Mouse (Mus musculus) CH12.LX (cell line): Measurements from ENCODE around the gene 4930505A04Rik. TPM values are rescaled to one million over a fixed set of nuclear protein-coding genes. Genes with fewer than 3 reads are reported as not detected.

ENCODE experiments used
- DNase-seq: peaks from one replicate; pipeline ENCODE4 v3.0.0-alpha.2; 2013; ENCODE audit errors: extremely low read depth
- H3K27ac ChIP-seq: 2 replicates; pipeline ENCODE4 v1.5.1; 2012; ENCODE audit warnings: low read depth, mild to moderate bottlenecking, control low read depth, moderate library complexity; ENCODE audit not compliant: insufficient read depth
- H3K27me3 ChIP-seq: replicated peaks from 2 replicates; pipeline ENCODE3; 2012; ENCODE audit warnings: inconsistent platforms
- H3K36me3 ChIP-seq, 2 experiments: replicated peaks in 1 of 2; 2 replicates each; pipeline versions ENCODE3 to v1.6.1; 2012; ENCODE audit warnings: inconsistent platforms in 1 of 2, low read length in 1 of 2, mild to moderate bottlenecking in 1 of 2, mixed read lengths in 1 of 2, moderate library complexity in 1 of 2; ENCODE audit not compliant: control insufficient read depth in 1 of 2, insufficient read depth in 1 of 2
- H3K4me1 ChIP-seq, 2 experiments: 2 replicates each; pipeline ENCODE4 v1.6.1; 2012; ENCODE audit warnings: inconsistent platforms in 1 of 2, moderate library complexity in 1 of 2; ENCODE audit not compliant: insufficient read depth in 2 of 2, control insufficient read depth in 1 of 2
- H3K4me2 ChIP-seq: 2 replicates; pipeline ENCODE4 v1.6.1; 2012; ENCODE audit warnings: low read depth, mild to moderate bottlenecking, control low read depth; ENCODE audit not compliant: poor library complexity, insufficient read depth, severe bottlenecking
- H3K4me3 ChIP-seq, 3 experiments: fragments of 150-350 bp in 1 of 3; sonication (generic) in 1 of 3; replicated peaks in 1 of 3; 2 replicates each; pipeline versions ENCODE3 to v1.5.1; 2011 to 2012; ENCODE audit warnings: low read depth in 2 of 3, low read length in 2 of 3, mild to moderate bottlenecking in 2 of 3, moderate library complexity in 2 of 3, control low read depth in 1 of 3, improper control_type of control experiment in 1 of 3, inconsistent platforms in 1 of 3, mixed read lengths in 1 of 3; ENCODE audit not compliant: poor library complexity in 1 of 3
- H3K79me2 ChIP-seq: replicated peaks from 2 replicates; pipeline ENCODE4 v1.6.1; 2012; ENCODE audit warnings: mild to moderate bottlenecking, moderate library complexity; ENCODE audit not compliant: control insufficient read depth, poor library complexity, insufficient read depth, severe bottlenecking; ENCODE audit errors: extremely low read depth
- H3K9ac ChIP-seq: 2 replicates; pipeline ENCODE4 v1.6.1; 2012; ENCODE audit warnings: low read depth, mild to moderate bottlenecking, control low read depth, moderate library complexity; ENCODE audit not compliant: insufficient read depth
- H3K9me3 ChIP-seq: replicated peaks from 2 replicates; pipeline ENCODE3; 2012; ENCODE audit warnings: low read length, inconsistent platforms, mixed read lengths
- BHLHE40 ChIP-seq: IDR thresholded peaks from 2 replicates; pipeline ENCODE4 v1.6.1; 2011; ENCODE audit warnings: mild to moderate bottlenecking, low read depth, low read length, improper control_type of control experiment
- CHD1 ChIP-seq: IDR thresholded peaks from 2 replicates; pipeline ENCODE4 v1.6.1; 2012; ENCODE audit warnings: low read depth, low read length, improper control_type of control experiment, inconsistent platforms
- CTCF ChIP-seq, 2 experiments: IDR thresholded peaks in 1 of 2; conservative IDR thresholded peaks in 1 of 2; 2 replicates each; pipeline ENCODE4 v1.5.1; 2011 to 2012; ENCODE audit warnings: low read depth in 2 of 2, low read length in 2 of 2, improper control_type of control experiment in 1 of 2, inconsistent platforms in 1 of 2, mild to moderate bottlenecking in 1 of 2, moderate library complexity in 1 of 2
- E2F4 ChIP-seq: IDR thresholded peaks from 2 replicates; pipeline ENCODE4 v1.6.1; 2011; ENCODE audit warnings: low read depth, low read length, improper control_type of control experiment; ENCODE audit not compliant: insufficient replicate concordance
- ELF1 ChIP-seq: IDR thresholded peaks from 2 replicates; pipeline ENCODE4 v1.6.1; 2014; ENCODE audit warnings: low read depth, mild to moderate bottlenecking, inconsistent platforms, low read length, improper control_type of control experiment
- EP300 ChIP-seq: IDR thresholded peaks from 2 replicates; pipeline ENCODE4 v1.6.1; 2011; ENCODE audit warnings: low read length, improper control_type of control experiment
- HCFC1 ChIP-seq: IDR thresholded peaks from 2 replicates; pipeline ENCODE4 v1.6.1; 2012; ENCODE audit warnings: low read depth, mild to moderate bottlenecking, inconsistent platforms, low read length, improper control_type of control experiment
- IRF4 ChIP-seq: IDR thresholded peaks from 2 replicates; pipeline ENCODE4 v1.6.1; 2014; ENCODE audit warnings: low read depth, mild to moderate bottlenecking, inconsistent platforms, low read length, improper control_type of control experiment
- KAT2A ChIP-seq: IDR thresholded peaks from 2 replicates; pipeline ENCODE4 v1.6.1; 2012; ENCODE audit warnings: low read length, improper control_type of control experiment, inconsistent platforms; ENCODE audit not compliant: insufficient replicate concordance
- MAFK ChIP-seq: IDR thresholded peaks from 2 replicates; pipeline ENCODE4 v1.6.1; 2011; ENCODE audit warnings: low read length, improper control_type of control experiment; ENCODE audit not compliant: insufficient replicate concordance
- MYC ChIP-seq: IDR thresholded peaks from 2 replicates; pipeline ENCODE4 v1.6.1; 2011; ENCODE audit warnings: low read depth, mild to moderate bottlenecking, improper control_type of control experiment, low read length
- NELFE ChIP-seq: IDR thresholded peaks from 2 replicates; pipeline ENCODE4 v1.6.1; 2011; ENCODE audit warnings: low read depth, low read length, improper control_type of control experiment
- NRF1 ChIP-seq: IDR thresholded peaks from 2 replicates; pipeline ENCODE4 v1.6.1; 2014; ENCODE audit warnings: low read depth, mild to moderate bottlenecking, inconsistent platforms, low read length, improper control_type of control experiment, moderate library complexity
- PAX5 ChIP-seq: IDR thresholded peaks from 2 replicates; pipeline ENCODE4 v1.6.1; 2012; ENCODE audit warnings: low read length, inconsistent platforms, mixed read lengths
- RAD21 ChIP-seq: IDR thresholded peaks from 2 replicates; pipeline ENCODE4 v1.6.1; 2011; ENCODE audit warnings: low read depth, mild to moderate bottlenecking, low read length, improper control_type of control experiment, moderate library complexity
- UBTF ChIP-seq: IDR thresholded peaks from 2 replicates; pipeline ENCODE4 v1.6.1; 2012; ENCODE audit warnings: low read depth, mild to moderate bottlenecking, inconsistent platforms, low read length, improper control_type of control experiment, moderate library complexity
- dilution Hi-C: fragments of 300-500 bp; cut with MboI; formaldehyde crosslinking; loops from 2 replicates; pipeline ENCODE4 v1.14.3; 2020; ENCODE audit warnings: low sequenced_read_pairs; ENCODE audit not compliant: extremely low pct_unique_long_range_greater_than_20kb, extremely low pct_ligation_motif_present
- in situ Hi-C: fragments of 300-500 bp; cut with MboI; formaldehyde crosslinking; loops from 3 replicates; pipeline ENCODE4 v1.14.3; 2019; ENCODE audit warnings: low sequenced_read_pairs, low pct_ligation_motif_present, low pct_unique_long_range_greater_than_20kb, mixed read lengths
- polyA plus RNA-seq: library from polyadenylated mRNA; unstranded; fragments of >175 nt; gene quantifications from 2 replicates; pipeline ENCODE4 v1.2.1, GENCODE M21; 2012; ENCODE audit warnings: low read depth; ENCODE audit not compliant: insufficient read length
- total RNA-seq, 2 experiments: library from RNA; depleted of rRNA; stranded (reverse); fragments of 300-350 nt in 1 of 2; fragments of >200 nt in 1 of 2; gene quantifications; 2 replicates each; pipeline ENCODE4 v1.2.3; 2012 to 2014

Gene 4930505A04Rik
- total and polyA plus RNA-seq, 3 experiments, result 0.26 TPM; not detected in 2

GRCm38 (mm10) chr11:30498738-30499355, 27.2 kb upstream of the 4930505A04Rik start:
- H3K27ac ChIP-seq, result no peak overlapping the region
- H3K4me1 ChIP-seq, result no peaks in the 10 kb centered on the region
- dilution Hi-C loops, result no loop called here
- peaks cover 4% of the 10 kb centered on the region for H3K9me3 ChIP-seq
- DNase-seq, result no peak
- no peak overlapping the region for H3K9ac ChIP-seq
- H3K27me3 ChIP-seq, result no peaks in the 10 kb centered on the region
- H3K4me3 ChIP-seq, result no peak overlapping the region
- H3K36me3 ChIP-seq, result no peaks in the 10 kb centered on the region
- H3K4me2 ChIP-seq, result no peak overlapping the region
- TF ChIP-seq NELFE, result no peak
- TF ChIP-seq CHD1, result no peak
- TF ChIP-seq PAX5, result no peak
- no peak for TF ChIP-seq NRF1
- no peak for TF ChIP-seq CTCF (conservative IDR thresholded peaks at IDR 0.05 in 1 of 2, IDR thresholded peaks at IDR 0.05 in 1 of 2; ENCODE audit: low read depth in 2 of 2, low read length in 2 of 2)
- TF ChIP-seq MYC, result no peak
- no peak for TF ChIP-seq HCFC1
- no peak for TF ChIP-seq MAFK
- TF ChIP-seq EP300, result no peak
- TF ChIP-seq IRF4, result no peak
- TF ChIP-seq BHLHE40, result no peak
- TF ChIP-seq ELF1, result no peak
- no peak for TF ChIP-seq E2F4
- in situ Hi-C loops, result no loop called here
- H3K79me2 ChIP-seq, result no peaks in the 10 kb centered on the region

GRCm38 (mm10) chr11:30497151-30497550, 25.5 kb upstream of the 4930505A04Rik start:
- Histone ChIP-seq H3K79me2 (no peaks in the 10 kb centered on the region), H3K4me3 (no peak overlapping the region), H3K4me2 (no peak overlapping the region), H3K4me1 (no peaks in the 10 kb centered on the region), H3K36me3 (no peaks in the 10 kb centered on the region), H3K27ac (no peak overlapping the region), H3K9ac (no peak overlapping the region), H3K27me3 (no peaks in the 10 kb centered on the region), H3K9me3 (peaks cover 4% of the 10 kb centered on the region)
- no peak for DNase-seq
- in situ Hi-C loops, result no loop called here
- TF ChIP-seq RAD21, result no peak
- TF ChIP-seq KAT2A, result no peak
- TF ChIP-seq HCFC1, result no peak
- TF ChIP-seq NELFE, result no peak
- no peak for TF ChIP-seq UBTF
- no peak for TF ChIP-seq EP300
- dilution Hi-C loops, result no loop called here
